Mouse (Mus musculus) forebrain, embryonic 11.5 days (tissue): ENCODE results near the gene Cd82. TPM values are rescaled to one million over a fixed set of nuclear protein-coding genes. Genes with fewer than 3 reads are reported as not detected.

Source experiments
- ATAC-seq: fragments of 200-750 bp; cut with Nextera tagmentation; replicated peaks from 2 replicates; pipeline ENCODE4 v1.8.0; 2017; ENCODE audit warnings: moderate TSS enrichment; ENCODE audit not compliant: low FRiP score
- DNase-seq: peaks from one replicate; pipeline ENCODE4 v3.0.0-alpha.2; 2017; ENCODE audit warnings: low spot score
- H3K27ac ChIP-seq: fragments of 300-500 bp; sonication (generic); 2 replicates; pipeline ENCODE4 v1.5.1; 2014; ENCODE audit warnings: low read depth, low read length
- H3K27me3 ChIP-seq: fragments of 300-500 bp; sonication (generic); 2 replicates; pipeline ENCODE4 v1.6.1; 2014; ENCODE audit warnings: mild to moderate bottlenecking, low read length, mixed read lengths; ENCODE audit not compliant: control insufficient read depth, insufficient read depth
- H3K36me3 ChIP-seq: fragments of 300-500 bp; sonication (generic); 2 replicates; pipeline ENCODE4 v1.6.1; 2014; ENCODE audit warnings: mild to moderate bottlenecking, low read length, moderate library complexity, mixed read lengths; ENCODE audit not compliant: control insufficient read depth, insufficient read depth
- H3K4me1 ChIP-seq: fragments of 300-500 bp; sonication (generic); replicated peaks from 2 replicates; pipeline ENCODE4 v1.6.1; 2014; ENCODE audit warnings: low read length, mixed read lengths; ENCODE audit not compliant: control insufficient read depth, insufficient read depth
- H3K4me2 ChIP-seq: fragments of 300-500 bp; sonication (generic); 2 replicates; pipeline ENCODE4 v1.6.1; 2014; ENCODE audit warnings: low read depth, mild to moderate bottlenecking, low read length, moderate library complexity, mixed read lengths; ENCODE audit not compliant: severe bottlenecking
- H3K4me3 ChIP-seq: fragments of 300-500 bp; sonication (generic); 2 replicates; pipeline ENCODE4 v1.5.1; 2014; ENCODE audit warnings: low read depth, low read length
- H3K9ac ChIP-seq: fragments of 300-500 bp; sonication (generic); 2 replicates; pipeline ENCODE4 v1.6.1; 2014; ENCODE audit warnings: low read length
- H3K9me3 ChIP-seq: fragments of 300-500 bp; sonication (generic); 2 replicates; pipeline ENCODE4 v1.6.1; 2016; ENCODE audit warnings: low read length, mixed read lengths; ENCODE audit not compliant: control insufficient read depth
- WGBS: fragments of 180-500 bp; shearing (Covaris S2); extraction: QIAGEN DNeasy Blood & Tissue Kit; methylation state at CpG from one replicate; pipeline ENCODE4 v1.1.7; 2014; 5-methylcytosine and 5-hydroxymethylcytosine counted together
- polyA plus RNA-seq: library from polyadenylated mRNA; unstranded; fragments of >200 nt; fragmentation: Nextera tagmentation; extraction: Ambion mirVana; gene quantifications from 2 replicates; pipeline ENCODE4 v1.2.1, GENCODE M21; 2014

The Cd82 gene
- polyA plus RNA-seq, 1 experiment from 2014 or later = 4.5 TPM

DNA sequence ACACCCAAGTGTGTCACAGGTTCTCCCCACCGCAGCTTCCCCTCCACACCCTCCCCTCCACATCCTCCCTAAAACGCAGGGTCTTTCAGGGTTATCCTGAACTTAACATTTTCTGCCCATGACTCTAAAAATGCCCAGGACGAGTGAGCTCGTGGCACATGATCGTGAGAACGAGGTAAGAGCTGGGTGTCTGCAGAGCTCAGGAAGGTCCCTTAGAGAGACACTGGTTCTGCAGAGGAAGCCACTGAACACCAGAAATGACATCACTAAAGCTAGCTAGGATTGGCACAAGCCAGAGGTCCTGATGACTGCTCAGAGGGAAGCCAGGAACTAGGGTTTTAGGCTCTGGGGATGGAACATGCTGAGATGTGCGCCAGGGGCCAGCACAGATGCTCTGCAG is 18.7 kb downstream of the Cd82 start:
- Histone ChIP-seq H3K4me1 (no peaks in the 10 kb centered on the region; the same call in 1 of the 2 replicates), H3K36me3 (no peaks in the 10 kb centered on the region), H3K9ac (no peak overlapping the region), H3K27me3 (no peaks in the 10 kb centered on the region), H3K4me3 (no peak overlapping the region), H3K27ac (no peak overlapping the region), H3K9me3 (no peaks in the 10 kb centered on the region), H3K4me2 (no peak overlapping the region)
- ATAC-seq (no peak), DNase-seq (no peak)
- WGBS = 84% methylated on average over 7 of the region's 7 CpGs

DNA sequence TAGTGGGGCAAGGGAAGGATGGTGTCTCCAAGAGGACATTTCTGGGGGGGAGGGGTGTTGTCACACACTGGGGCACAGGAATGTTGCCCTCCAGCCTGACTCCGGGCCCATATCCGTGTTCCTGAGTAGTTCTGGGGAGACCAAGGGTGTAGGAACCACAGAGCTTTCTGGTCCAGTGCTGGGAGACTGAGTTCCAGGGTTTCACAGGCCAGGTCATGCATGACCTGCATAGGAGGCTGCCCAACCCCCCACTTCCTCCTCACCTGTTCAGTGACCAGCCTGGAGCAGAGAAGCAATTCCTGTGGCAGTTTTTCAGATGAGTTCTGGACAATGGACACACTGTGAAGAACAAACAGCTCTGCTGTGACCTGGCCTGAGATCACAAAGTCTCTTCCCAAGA is 19.8 kb downstream of the Cd82 start:
- Histone ChIP-seq H3K9me3 (no peaks in the 10 kb centered on the region), H3K27ac (no peak overlapping the region), H3K9ac (no peak overlapping the region), H3K36me3 (no peaks in the 10 kb centered on the region), H3K4me2 (no peak overlapping the region), H3K27me3 (no peaks in the 10 kb centered on the region), H3K4me1 (no peaks in the 10 kb centered on the region; the same call in 1 of the 2 replicates), H3K4me3 (no peak overlapping the region)
- WGBS = 87% methylated on average over 2 of the region's 2 CpGs
- ATAC-seq (no peak), DNase-seq (no peak)

DNA sequence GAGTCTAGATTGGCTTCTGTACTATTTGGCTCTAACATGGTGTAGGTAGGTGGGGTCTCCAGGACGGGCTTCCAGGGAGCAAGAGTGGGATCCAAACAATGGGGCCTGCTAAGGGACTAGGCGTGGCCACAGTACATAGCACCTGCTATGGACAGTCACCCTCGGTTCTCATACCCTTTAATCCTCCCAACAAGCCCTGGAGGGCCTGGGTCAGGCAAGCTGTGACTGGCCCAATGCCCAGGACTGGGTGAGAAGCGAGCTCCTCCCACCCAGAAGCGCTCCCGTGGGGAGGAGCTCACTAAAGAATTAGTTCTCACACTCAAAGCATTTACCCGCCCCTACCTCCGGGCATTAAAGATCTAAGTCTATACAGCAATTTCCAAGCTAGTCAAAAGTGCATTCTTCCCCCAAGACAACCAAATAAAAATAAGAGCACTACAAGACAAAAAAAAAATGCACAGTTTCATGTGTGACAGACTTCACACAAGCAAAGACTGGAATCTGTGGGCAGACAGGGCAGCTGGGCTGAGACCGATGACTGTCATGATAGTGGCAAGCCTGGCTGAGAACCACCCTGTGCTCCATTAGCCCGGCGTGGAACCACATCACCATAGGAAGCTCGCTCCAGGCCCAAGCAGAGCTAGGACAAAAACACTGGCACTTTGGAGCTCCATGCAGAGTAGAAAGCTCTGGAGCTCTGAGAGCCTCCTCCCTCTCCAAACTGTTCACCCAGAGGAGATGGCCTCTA is 23.0 kb downstream of the Cd82 start:
- H3K4me2 ChIP-seq = no peak overlapping the region
- H3K4me1 ChIP-seq = no peaks in the 10 kb centered on the region; the same call in 1 of the 2 replicates
- H3K9ac ChIP-seq = no peak overlapping the region
- H3K36me3 ChIP-seq = no peaks in the 10 kb centered on the region
- ATAC-seq = no peak; the same call in 1 of the 2 replicates
- H3K4me3 ChIP-seq = no peak overlapping the region
- no peaks in the 10 kb centered on the region for H3K9me3 ChIP-seq
- DNase-seq = no peak
- H3K27ac ChIP-seq = no peak overlapping the region
- H3K27me3 ChIP-seq = no peaks in the 10 kb centered on the region
- WGBS = 64% methylated on average over 12 of the region's 12 CpGs

DNA sequence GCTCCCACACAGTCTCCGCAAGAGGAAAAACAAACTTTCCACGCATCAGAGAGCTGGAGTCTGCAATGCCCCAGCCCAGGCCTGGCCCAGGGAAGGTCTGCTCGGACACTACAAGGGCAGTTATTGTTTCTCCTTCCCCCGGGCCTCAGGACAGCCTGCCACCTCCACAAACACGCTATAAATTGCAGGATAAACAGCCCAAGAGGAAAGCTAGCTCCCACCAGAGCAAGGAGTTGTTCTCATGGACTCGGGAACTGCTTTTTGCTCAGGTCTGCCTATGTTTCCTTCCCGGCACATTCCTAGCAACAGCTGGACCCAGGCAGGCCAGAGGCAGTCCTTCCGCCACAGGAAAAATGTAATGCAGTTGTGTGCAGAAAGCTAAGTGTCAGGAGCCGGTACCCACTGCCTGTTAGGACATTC is 23.6 kb downstream of the Cd82 start:
- DNase-seq = no peak
- no peaks in the 10 kb centered on the region for H3K9me3 ChIP-seq
- H3K27ac ChIP-seq = no peak overlapping the region
- H3K4me3 ChIP-seq = no peak overlapping the region
- H3K4me2 ChIP-seq = no peak overlapping the region
- H3K27me3 ChIP-seq = no peaks in the 10 kb centered on the region
- ATAC-seq = no peak
- no peak overlapping the region for H3K9ac ChIP-seq
- H3K36me3 ChIP-seq = no peaks in the 10 kb centered on the region
- WGBS = 81% methylated on average over 9 of the region's 9 CpGs
- no peaks in the 10 kb centered on the region; the same call in 1 of the 2 replicates for H3K4me1 ChIP-seq

DNA sequence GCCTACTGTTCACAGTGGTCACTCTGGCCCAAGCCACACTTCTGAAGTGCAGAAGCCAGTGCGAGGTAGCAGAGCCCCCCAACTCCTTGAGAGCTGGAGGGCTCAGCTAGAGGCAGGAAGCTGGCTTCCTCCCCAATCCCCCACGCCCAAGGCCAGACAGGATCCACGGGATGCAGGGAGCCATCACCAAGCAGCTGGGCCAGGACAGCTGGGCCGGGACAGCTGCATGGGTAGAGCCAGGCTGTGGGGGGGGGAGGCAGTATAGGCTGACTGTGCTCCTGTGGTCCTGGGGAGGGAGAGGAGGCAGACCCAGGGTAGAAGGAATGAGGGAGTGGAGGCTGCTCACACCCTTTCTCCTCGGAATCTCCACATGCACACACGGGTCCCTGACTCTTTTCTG is 24.6 kb downstream of the Cd82 start:
- Histone ChIP-seq H3K9ac (no peak overlapping the region), H3K27ac (no peak overlapping the region), H3K4me3 (no peak overlapping the region), H3K9me3 (no peaks in the 10 kb centered on the region), H3K4me2 (no peak overlapping the region), H3K4me1 (no peaks in the 10 kb centered on the region; the same call in 1 of the 2 replicates), H3K27me3 (no peaks in the 10 kb centered on the region), H3K36me3 (no peaks in the 10 kb centered on the region)
- ATAC-seq (no peak), DNase-seq (no peak)
- WGBS = 69% methylated on average over 6 of the region's 6 CpGs

DNA sequence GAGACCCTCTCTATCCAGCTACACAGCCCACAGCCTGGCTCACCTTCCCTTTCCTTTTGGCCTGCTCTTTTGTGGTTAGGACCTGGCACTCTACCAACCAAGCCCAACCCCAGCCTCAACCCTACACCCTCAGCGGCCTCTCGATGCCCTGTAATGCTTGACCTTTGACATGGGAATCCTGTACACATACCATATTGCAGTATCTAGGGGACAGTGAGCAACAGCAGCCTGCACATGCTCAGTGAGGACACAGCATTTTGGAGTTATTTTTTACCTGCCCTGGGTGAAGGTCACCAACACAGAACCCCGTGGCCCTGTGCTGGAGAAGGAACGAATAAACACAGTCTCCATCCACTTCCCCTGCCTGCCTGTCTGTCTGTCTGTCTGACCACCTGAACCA is 27.4 kb downstream of the Cd82 start:
- Histone ChIP-seq H3K4me1 (no peaks in the 10 kb centered on the region; the same call in 1 of the 2 replicates), H3K36me3 (no peaks in the 10 kb centered on the region), H3K27me3 (no peaks in the 10 kb centered on the region), H3K4me3 (no peak overlapping the region), H3K9me3 (no peaks in the 10 kb centered on the region), H3K27ac (no peak overlapping the region), H3K4me2 (no peak overlapping the region), H3K9ac (no peak overlapping the region)
- ATAC-seq = no peak
- WGBS = 79% methylated on average over 4 of the region's 4 CpGs
- DNase-seq = no peak

DNA sequence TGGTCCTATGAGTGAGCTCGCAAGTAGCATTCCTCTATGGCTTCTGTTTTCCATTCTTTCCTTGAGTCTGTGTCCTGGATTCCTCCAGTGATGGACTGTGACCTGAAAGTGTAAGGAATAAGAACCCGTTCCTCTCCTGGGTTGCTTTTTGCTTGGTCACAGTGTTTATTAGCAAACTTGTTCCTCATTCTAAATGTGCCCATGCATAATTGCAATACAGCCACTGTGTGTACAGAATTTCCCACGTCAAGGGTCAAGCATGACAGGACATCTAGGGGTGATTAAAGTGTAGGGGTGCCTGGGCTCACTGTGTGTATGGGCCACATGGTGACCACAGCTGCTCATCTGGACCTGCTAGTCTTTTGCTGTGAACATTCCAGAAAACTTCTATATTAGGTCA is 28.0 kb downstream of the Cd82 start:
- Histone ChIP-seq H3K27ac (no peak overlapping the region), H3K4me2 (no peak overlapping the region), H3K36me3 (no peaks in the 10 kb centered on the region), H3K9ac (no peak overlapping the region), H3K27me3 (no peaks in the 10 kb centered on the region), H3K4me3 (no peak overlapping the region), H3K9me3 (no peaks in the 10 kb centered on the region), H3K4me1 (no peaks in the 10 kb centered on the region; the same call in 1 of the 2 replicates)
- ATAC-seq (no peak), DNase-seq (no peak)
- WGBS = 90% methylated on average over 3 of the region's 3 CpGs

DNA sequence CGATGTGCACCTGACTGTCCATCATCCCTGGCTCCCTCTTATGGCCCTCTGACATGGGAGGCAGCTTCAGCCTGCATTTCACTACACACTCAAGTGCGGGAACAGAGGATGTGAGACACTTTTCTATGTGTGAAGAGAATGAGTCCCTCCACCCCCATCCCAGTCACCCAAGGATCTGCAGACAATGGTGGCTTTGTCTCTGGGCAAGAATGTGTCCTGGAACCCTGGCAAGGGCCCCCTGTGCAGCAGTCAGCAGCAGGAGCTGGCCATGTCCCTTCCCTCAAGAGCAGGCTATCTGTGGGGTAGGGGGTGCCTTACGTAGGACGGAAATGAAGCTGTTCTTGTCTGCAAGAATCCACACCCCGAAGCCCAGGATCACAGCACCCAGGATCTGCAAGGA is 29.4 kb downstream of the Cd82 start:
- Histone ChIP-seq H3K27me3 (no peaks in the 10 kb centered on the region), H3K4me3 (no peak overlapping the region), H3K36me3 (no peaks in the 10 kb centered on the region), H3K27ac (no peak overlapping the region), H3K9me3 (no peaks in the 10 kb centered on the region), H3K4me2 (no peak overlapping the region), H3K4me1 (no peaks in the 10 kb centered on the region), H3K9ac (no peak overlapping the region)
- ATAC-seq (no peak), DNase-seq (no peak)
- WGBS = 72% methylated on average over 5 of the region's 5 CpGs
